Mouse (Mus musculus): ENCODE results near the gene Chsy1. TPM values are rescaled to one million over a fixed set of nuclear protein-coding genes. Genes with fewer than 3 reads are reported as not detected.
"Not testable (repeated sequence)": the region's sequence is repeated elsewhere in the genome, so short reads cannot be mapped to it uniquely, and the experiment has no call there.

The Chsy1 gene
- polyA plus RNA-seq, 1 experiment from 2014 or later, result 11.4 TPM

DNA sequence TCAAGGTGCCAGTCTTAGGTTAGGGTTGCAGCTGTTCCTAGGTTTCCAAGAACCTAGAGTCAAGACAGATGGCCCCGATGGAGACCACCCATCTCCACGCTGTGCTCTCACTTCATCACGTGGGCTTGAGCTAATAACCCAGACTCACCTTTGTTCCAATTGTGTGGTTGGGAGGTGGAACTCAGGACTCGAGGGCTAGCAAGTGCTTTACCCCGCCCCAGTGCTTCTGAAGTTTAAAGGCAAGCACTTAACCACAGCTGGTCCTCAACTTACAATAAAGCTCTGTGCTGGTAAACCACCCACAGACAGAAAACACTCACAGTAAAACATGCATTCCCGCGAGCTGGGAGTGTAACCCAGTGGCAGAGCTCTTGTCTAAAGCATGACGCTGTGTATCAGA lies 74.1 kb downstream of the Chsy1 start:
- ATAC-seq, result no peak
- H3K4me1 ChIP-seq (replicated peaks; ENCODE audit: control insufficient read depth, insufficient read depth, low read length), result no peaks in the 10 kb centered on the region
- H3K9ac ChIP-seq (replicated peaks; ENCODE audit: low read depth, low read length), result no peak overlapping the region
- H3K4me2 ChIP-seq (ENCODE audit: low read length), result no peak overlapping the region
- no peak overlapping the region for H3K4me3 ChIP-seq (replicated peaks; ENCODE audit: low read length)
- H3K27me3 ChIP-seq (replicated peaks; ENCODE audit: control insufficient read depth, insufficient read depth, low read length), result no peaks in the 10 kb centered on the region
- H3K27ac ChIP-seq (ENCODE audit: low read length), result no peak overlapping the region
- 51% methylated on average over 8 of the region's 8 CpGs for WGBS
- no peaks in the 10 kb centered on the region for H3K36me3 ChIP-seq (ENCODE audit: control insufficient read depth, insufficient read depth)
- H3K9me3 ChIP-seq (ENCODE audit: control insufficient read depth, low read length), result no peaks in the 10 kb centered on the region

DNA sequence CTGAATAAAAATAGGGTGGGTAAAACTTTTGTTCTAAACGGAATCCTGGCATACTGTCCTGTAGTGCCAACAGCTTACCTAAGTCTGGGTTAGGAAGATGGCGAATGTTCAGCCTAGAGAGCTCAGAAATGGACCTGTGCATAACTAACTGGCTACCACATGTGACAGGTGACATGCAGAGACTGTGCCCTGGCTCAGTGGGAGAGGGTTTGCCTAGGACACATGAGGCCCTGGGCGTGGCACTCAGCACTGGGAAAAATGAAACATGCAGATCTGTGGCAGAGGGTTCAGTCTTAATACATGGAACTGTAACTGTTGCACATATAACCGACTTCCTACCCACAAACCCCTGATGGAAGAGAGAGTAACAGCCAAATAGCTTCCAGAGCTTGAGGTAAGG lies 74.7 kb downstream of the Chsy1 start:
- no peaks in the 10 kb centered on the region for H3K4me1 ChIP-seq (replicated peaks; ENCODE audit: control insufficient read depth, insufficient read depth, low read length)
- H3K9me3 ChIP-seq (ENCODE audit: control insufficient read depth, low read length), result no peaks in the 10 kb centered on the region
- H3K4me3 ChIP-seq (replicated peaks; ENCODE audit: low read length), result no peak overlapping the region
- WGBS, result 87% methylated on average over 4 of the region's 4 CpGs
- no peak overlapping the region for H3K27ac ChIP-seq (ENCODE audit: low read length)
- H3K36me3 ChIP-seq (ENCODE audit: control insufficient read depth, insufficient read depth), result no peaks in the 10 kb centered on the region
- ATAC-seq, result no peak
- H3K27me3 ChIP-seq (replicated peaks; ENCODE audit: control insufficient read depth, insufficient read depth, low read length), result no peaks in the 10 kb centered on the region
- H3K4me2 ChIP-seq (ENCODE audit: low read length), result no peak overlapping the region
- no peak overlapping the region for H3K9ac ChIP-seq (replicated peaks; ENCODE audit: low read depth, low read length)

DNA sequence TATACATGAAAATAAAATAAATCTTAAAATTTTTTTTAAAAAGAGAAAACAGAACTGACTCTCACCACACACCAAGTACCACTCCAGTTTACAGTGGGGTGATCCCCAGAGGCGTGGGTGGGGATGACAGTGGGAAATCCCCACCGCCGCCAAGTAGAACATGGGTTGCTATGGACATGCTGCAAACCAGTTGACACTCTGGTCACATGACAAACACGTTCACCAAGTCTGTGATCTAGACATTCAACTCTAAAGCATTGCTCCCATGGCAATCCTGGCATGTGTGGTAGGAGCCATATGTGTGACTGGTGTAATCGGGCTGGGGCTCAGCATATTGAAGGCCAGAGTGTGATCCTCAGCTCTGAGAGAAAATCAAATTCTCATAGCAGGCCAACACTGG lies 76.1 kb downstream of the Chsy1 start:
- Histone ChIP-seq H3K9ac (replicated peaks; ENCODE audit: low read depth, low read length) (no peak overlapping the region), H3K27ac (ENCODE audit: low read length) (no peak overlapping the region), H3K27me3 (replicated peaks; ENCODE audit: control insufficient read depth, insufficient read depth, low read length) (no peaks in the 10 kb centered on the region), H3K4me1 (replicated peaks; ENCODE audit: control insufficient read depth, insufficient read depth, low read length) (no peaks in the 10 kb centered on the region), H3K36me3 (ENCODE audit: control insufficient read depth, insufficient read depth) (no peaks in the 10 kb centered on the region), H3K4me3 (replicated peaks; ENCODE audit: low read length) (no peak overlapping the region), H3K9me3 (ENCODE audit: control insufficient read depth, low read length) (no peaks in the 10 kb centered on the region), H3K4me2 (ENCODE audit: low read length) (no peak overlapping the region)
- ATAC-seq, result no peak
- WGBS, result 74% methylated on average over 5 of the region's 5 CpGs

DNA sequence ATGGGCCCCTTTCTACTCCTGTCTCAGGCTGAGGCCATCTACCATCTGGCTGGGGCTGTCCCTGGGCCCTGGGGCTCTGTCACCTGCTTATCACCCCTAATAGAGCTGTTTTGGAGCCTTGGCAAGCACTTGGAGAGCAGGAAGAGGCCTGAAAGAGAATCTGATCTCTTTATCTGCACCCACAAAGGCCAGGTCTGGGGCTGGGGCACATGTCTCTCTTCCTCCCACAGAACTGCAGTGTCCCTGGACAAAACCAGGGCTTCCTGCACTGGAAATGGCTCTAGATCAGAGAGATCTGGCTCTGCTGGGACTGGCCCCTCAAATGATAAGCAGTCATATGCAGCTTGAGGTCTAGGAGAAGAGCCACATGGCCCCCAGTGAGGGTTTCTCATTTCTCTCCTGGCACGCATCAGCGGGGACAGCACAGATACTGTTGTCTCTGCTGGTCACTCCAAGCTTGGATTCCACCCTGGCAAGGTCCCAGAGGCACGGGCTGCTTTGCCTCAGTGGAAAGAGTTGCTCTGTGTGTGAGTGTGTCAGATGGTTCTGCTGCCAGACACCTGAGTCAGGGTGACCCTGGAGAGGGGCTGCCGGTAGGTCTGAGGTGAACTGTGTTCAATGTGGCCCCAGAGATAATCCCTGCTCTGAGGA lies 78.4 kb downstream of the Chsy1 start:
- Histone ChIP-seq H3K4me1 (replicated peaks; ENCODE audit: control insufficient read depth, insufficient read depth, low read length) (no peaks in the 10 kb centered on the region), H3K4me3 (replicated peaks; ENCODE audit: low read length) (no peak overlapping the region), H3K4me2 (ENCODE audit: low read length) (no peak overlapping the region), H3K36me3 (ENCODE audit: control insufficient read depth, insufficient read depth) (no peaks in the 10 kb centered on the region), H3K27me3 (replicated peaks; ENCODE audit: control insufficient read depth, insufficient read depth, low read length) (no peaks in the 10 kb centered on the region), H3K9me3 (ENCODE audit: control insufficient read depth, low read length) (no peaks in the 10 kb centered on the region), H3K9ac (replicated peaks; ENCODE audit: low read depth, low read length) (no peak overlapping the region), H3K27ac (ENCODE audit: low read length) (no peak overlapping the region)
- no peak for ATAC-seq
- WGBS, result 80% methylated on average over 4 of the region's 4 CpGs

GRCm38 (mm10) chr7:66190385-66190784 lies 81.1 kb downstream of the Chsy1 start:
- not testable (repeated sequence) for H3K9ac ChIP-seq (replicated peaks; ENCODE audit: low read depth, low read length); H3K4me3 ChIP-seq (replicated peaks; ENCODE audit: low read length); H3K9me3 ChIP-seq (ENCODE audit: control insufficient read depth, low read length); H3K27me3 ChIP-seq (replicated peaks; ENCODE audit: control insufficient read depth, insufficient read depth, low read length); H3K4me1 ChIP-seq (replicated peaks; ENCODE audit: control insufficient read depth, insufficient read depth, low read length); H3K4me2 ChIP-seq (ENCODE audit: low read length); ATAC-seq; H3K27ac ChIP-seq (ENCODE audit: low read length); H3K36me3 ChIP-seq (ENCODE audit: control insufficient read depth, insufficient read depth)
- 92% methylated on average over 10 of the region's 10 CpGs for WGBS

DNA sequence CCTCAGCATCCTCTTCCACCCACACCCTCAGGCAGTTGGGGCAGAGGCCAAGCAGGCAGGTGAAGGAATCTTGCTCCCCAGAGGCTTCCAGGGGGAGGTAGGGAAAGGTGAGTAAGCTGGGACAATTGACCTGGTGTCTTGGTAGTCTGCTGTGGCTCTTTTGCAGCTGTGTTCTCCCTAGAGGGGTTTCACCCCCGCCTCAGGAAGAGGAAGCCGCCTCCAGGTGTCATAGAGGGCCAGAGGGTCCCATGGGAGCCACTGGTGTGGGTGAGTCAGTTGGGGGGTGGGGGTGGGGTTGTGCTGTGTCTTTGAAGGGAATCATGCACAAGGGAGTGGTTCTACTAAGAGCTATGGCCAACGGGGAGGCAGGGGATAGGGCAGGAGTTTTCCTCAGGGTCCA lies 85.2 kb downstream of the Chsy1 start:
- Histone ChIP-seq H3K36me3 (ENCODE audit: control insufficient read depth, insufficient read depth) (no peaks in the 10 kb centered on the region), H3K9me3 (ENCODE audit: control insufficient read depth, low read length) (no peaks in the 10 kb centered on the region), H3K4me3 (replicated peaks; ENCODE audit: low read length) (no peak overlapping the region), H3K9ac (replicated peaks; ENCODE audit: low read depth, low read length) (no peak overlapping the region), H3K4me1 (replicated peaks; ENCODE audit: control insufficient read depth, insufficient read depth, low read length) (no peaks in the 10 kb centered on the region), H3K27ac (ENCODE audit: low read length) (no peak overlapping the region), H3K4me2 (ENCODE audit: low read length) (no peak overlapping the region), H3K27me3 (replicated peaks; ENCODE audit: control insufficient read depth, insufficient read depth, low read length) (no peaks in the 10 kb centered on the region)
- ATAC-seq, result no peak
- 88% methylated on average over 3 of the region's 3 CpGs for WGBS

DNA sequence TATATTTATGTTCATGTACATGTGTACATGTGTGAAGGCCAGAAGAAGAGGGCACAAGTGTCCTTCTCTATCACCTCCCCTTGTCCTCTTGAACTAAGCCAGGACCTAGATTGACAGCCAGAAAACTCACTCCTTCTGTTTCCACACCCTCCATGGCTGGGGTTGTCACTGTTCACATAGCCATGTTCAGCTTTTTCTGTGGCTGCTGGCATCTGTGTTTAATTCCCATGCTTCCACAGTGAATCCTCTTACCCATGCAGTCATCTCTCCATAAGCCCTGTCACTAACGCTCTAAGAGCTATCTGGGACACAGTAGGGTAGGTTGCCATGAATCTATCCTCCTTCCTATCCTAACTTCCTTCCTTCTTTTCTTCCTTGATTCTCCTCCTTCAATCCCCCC lies 86.6 kb downstream of the Chsy1 start:
- no peak for ATAC-seq
- Histone ChIP-seq H3K9ac (replicated peaks; ENCODE audit: low read depth, low read length) (no peak overlapping the region), H3K4me3 (replicated peaks; ENCODE audit: low read length) (no peak overlapping the region), H3K4me2 (ENCODE audit: low read length) (no peak overlapping the region), H3K27ac (ENCODE audit: low read length) (no peak overlapping the region), H3K9me3 (ENCODE audit: control insufficient read depth, low read length) (no peaks in the 10 kb centered on the region), H3K27me3 (replicated peaks; ENCODE audit: control insufficient read depth, insufficient read depth, low read length) (no peaks in the 10 kb centered on the region), H3K36me3 (ENCODE audit: control insufficient read depth, insufficient read depth) (no peaks in the 10 kb centered on the region), H3K4me1 (replicated peaks; ENCODE audit: control insufficient read depth, insufficient read depth, low read length) (no peaks in the 10 kb centered on the region)
- WGBS, result 86% methylated on average over 1 of the region's 1 CpGs

DNA sequence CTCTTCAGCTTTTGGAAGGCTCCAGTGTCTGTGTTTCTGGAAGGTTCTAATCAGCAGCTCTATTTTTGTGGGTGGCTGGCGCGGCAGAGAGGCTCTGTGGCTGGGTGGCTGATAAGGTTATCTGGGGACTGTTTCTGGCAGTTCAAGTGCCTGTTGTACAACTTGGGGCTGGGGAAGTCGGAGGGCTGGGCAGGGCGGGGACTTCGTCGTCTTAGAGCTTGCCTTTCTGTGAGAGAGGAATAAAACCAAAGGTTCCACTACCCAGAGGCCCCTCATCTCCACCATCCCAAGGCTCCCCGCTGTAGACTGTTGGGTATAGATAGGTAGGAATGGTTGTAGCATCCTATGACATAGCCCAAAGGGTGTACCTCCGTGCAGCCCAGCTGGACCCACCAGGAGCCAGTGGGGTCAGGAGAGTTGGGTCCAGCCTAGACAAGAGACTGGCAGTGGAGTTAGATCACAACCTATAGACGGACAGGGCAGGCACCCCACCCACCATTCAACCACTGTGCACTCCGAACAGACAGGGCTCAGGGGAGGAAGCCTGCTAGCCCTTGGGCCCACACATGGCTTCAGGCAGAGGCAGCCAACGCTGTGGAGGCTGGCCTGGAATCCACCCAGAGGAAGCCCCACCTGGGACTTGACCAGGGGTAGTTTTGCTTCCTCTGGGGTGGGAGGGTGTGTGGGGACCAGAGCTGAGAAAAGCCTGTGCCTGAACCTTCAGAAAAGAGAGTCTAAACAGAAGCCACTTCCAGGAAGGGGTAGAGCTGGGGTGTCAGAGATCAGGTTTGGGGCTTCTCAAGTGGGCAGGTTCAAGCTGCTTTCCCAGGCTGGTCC lies 87.5 kb downstream of the Chsy1 start:
- no peak for ATAC-seq
- H3K4me2 ChIP-seq (ENCODE audit: low read length), result no peak overlapping the region
- H3K27me3 ChIP-seq (replicated peaks; ENCODE audit: control insufficient read depth, insufficient read depth, low read length), result no peaks in the 10 kb centered on the region
- no peak overlapping the region for H3K27ac ChIP-seq (ENCODE audit: low read length)
- H3K9ac ChIP-seq (replicated peaks; ENCODE audit: low read depth, low read length), result no peak overlapping the region
- WGBS, result 83% methylated on average over 11 of the region's 11 CpGs
- H3K4me3 ChIP-seq (replicated peaks; ENCODE audit: low read length), result no peak overlapping the region
- no peaks in the 10 kb centered on the region for H3K9me3 ChIP-seq (ENCODE audit: control insufficient read depth, low read length)
- no peaks in the 10 kb centered on the region for H3K4me1 ChIP-seq (replicated peaks; ENCODE audit: control insufficient read depth, insufficient read depth, low read length)
- no peaks in the 10 kb centered on the region for H3K36me3 ChIP-seq (ENCODE audit: control insufficient read depth, insufficient read depth)

GRCm38 (mm10) chr7:66198416-66198815 lies 89.1 kb downstream of the Chsy1 start:
- H3K4me3 ChIP-seq (replicated peaks; ENCODE audit: low read length), result no peak overlapping the region
- no peak overlapping the region for H3K27ac ChIP-seq (ENCODE audit: low read length)
- 90% methylated on average over 10 of the region's 10 CpGs for WGBS
- H3K27me3 ChIP-seq (replicated peaks; ENCODE audit: control insufficient read depth, insufficient read depth, low read length), result no peaks in the 10 kb centered on the region
- no peak for ATAC-seq
- no peak overlapping the region for H3K4me2 ChIP-seq (ENCODE audit: low read length)
- no peaks in the 10 kb centered on the region for H3K4me1 ChIP-seq (replicated peaks; ENCODE audit: control insufficient read depth, insufficient read depth, low read length)
- no peaks in the 10 kb centered on the region for H3K36me3 ChIP-seq (ENCODE audit: control insufficient read depth, insufficient read depth)
- H3K9ac ChIP-seq (replicated peaks; ENCODE audit: low read depth, low read length), result no peak overlapping the region
- H3K9me3 ChIP-seq (ENCODE audit: control insufficient read depth, low read length), result no peaks in the 10 kb centered on the region
